Mouse (Mus musculus): ENCODE results near the gene Mbd6. TPM values are rescaled to one million over a fixed set of nuclear protein-coding genes. Genes with fewer than 3 reads are reported as not detected.
A peak's percentile ranks its signal among the peaks of the same experiment; 100 is the strongest.

Gene Mbd6
- polyA plus RNA-seq, 1 experiment from 2014 or later, result 20.6 TPM

DNA sequence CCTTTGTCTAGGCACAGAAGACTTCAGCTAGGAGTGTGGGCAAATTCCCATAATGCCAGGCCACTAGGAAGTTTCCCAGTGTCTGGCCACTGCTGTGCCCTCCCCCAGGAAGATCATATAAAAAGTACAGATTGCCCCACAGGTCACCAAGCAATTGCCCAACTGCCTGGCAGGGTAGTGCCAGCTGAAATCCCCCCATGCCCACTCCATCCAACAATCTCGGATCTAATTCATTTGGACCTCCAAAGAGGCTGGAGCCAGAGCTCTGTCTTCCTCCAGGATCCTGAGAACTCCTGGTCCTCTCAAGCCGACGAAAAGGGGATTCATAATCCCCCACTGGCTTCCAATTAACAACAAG lies 903 bp downstream of the Mbd6 start:
- H3K27ac ChIP-seq (ENCODE audit: low read depth), result peak overlapping the region; percentile 97
- ATAC-seq (replicated peaks; ENCODE audit: low FRiP score, low TSS enrichment, low read depth), result no peak
- peak overlapping the region; percentile 77 for H3K9ac ChIP-seq (ENCODE audit: low read length)
- no peak for DNase-seq (ENCODE audit: low spot score)
- peaks cover 42% of the 10 kb centered on the region for H3K36me3 ChIP-seq (ENCODE audit: control insufficient read depth, insufficient read depth, low read length)
- H3K4me3 ChIP-seq (ENCODE audit: low read depth, low read length), result peak overlapping the region; percentile 78
- no peaks in the 10 kb centered on the region for H3K27me3 ChIP-seq (replicated peaks; ENCODE audit: control insufficient read depth, insufficient read depth, low read length)
- H3K9me3 ChIP-seq (ENCODE audit: control insufficient read depth, low read length), result no peaks in the 10 kb centered on the region
- H3K4me2 ChIP-seq (ENCODE audit: low read length), result peak overlapping the region; percentile 91
- 2% methylated on average over 3 of the region's 3 CpGs for whole genome bisulfite sequencing
- peaks cover 39% of the 10 kb centered on the region for H3K4me1 ChIP-seq (replicated peaks; ENCODE audit: control insufficient read depth, insufficient read depth, low read length)

DNA sequence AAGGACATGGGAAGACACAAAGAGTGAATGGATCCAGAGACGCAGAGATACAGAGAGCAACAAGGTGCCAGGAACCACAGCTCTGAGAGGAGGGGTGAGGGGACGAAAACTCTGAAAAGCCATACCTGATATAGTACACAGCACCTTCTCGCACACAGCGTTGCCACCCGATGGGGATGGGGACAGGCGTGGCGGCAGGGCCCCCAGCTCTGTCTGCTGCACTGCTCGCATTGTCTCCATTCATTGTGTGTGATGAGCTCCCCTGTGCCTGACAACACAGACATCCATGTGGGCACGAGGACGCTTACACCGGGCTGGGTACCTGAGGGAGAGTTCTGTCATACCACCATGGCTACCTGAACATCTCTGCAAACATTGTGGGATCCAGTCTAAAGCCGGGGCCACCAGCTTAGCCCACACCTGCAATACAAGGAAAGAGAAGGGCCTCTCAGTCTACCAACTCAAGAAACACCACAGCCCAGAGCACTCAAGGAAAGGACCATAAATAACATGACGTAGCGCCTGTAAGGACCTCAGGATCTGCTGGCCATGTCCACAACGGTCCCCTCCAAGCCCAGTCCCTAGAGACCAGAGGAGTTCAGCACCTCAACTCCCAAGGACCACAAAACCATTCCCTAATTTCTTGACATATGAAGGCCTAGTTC lies 1.4 kb downstream of the Mbd6 start:
- ATAC-seq (replicated peaks; ENCODE audit: low FRiP score, low TSS enrichment, low read depth) (no peak), DNase-seq (ENCODE audit: low spot score) (no peak)
- Histone ChIP-seq H3K27me3 (replicated peaks; ENCODE audit: control insufficient read depth, insufficient read depth, low read length) (no peaks in the 10 kb centered on the region), H3K36me3 (ENCODE audit: control insufficient read depth, insufficient read depth, low read length) (peaks cover 47% of the 10 kb centered on the region), H3K4me2 (ENCODE audit: low read length) (peak overlapping the region; percentile 91), H3K4me3 (ENCODE audit: low read depth, low read length) (peak overlapping the region; percentile 78), H3K9me3 (ENCODE audit: control insufficient read depth, low read length) (no peaks in the 10 kb centered on the region), H3K9ac (ENCODE audit: low read length) (peak overlapping the region; percentile 77), H3K27ac (ENCODE audit: low read depth) (peak overlapping the region; percentile 97), H3K4me1 (replicated peaks; ENCODE audit: control insufficient read depth, insufficient read depth, low read length) (peaks cover 35% of the 10 kb centered on the region)
- WGBS, result 54% methylated on average over 15 of the region's 15 CpGs

GRCm38 (mm10) chr10:127286730-127287129 lies 2.1 kb downstream of the Mbd6 start:
- Histone ChIP-seq H3K27me3 (replicated peaks; ENCODE audit: control insufficient read depth, insufficient read depth, low read length) (no peaks in the 10 kb centered on the region), H3K4me2 (ENCODE audit: low read length) (peak overlapping the region; percentile 91), H3K4me1 (replicated peaks; ENCODE audit: control insufficient read depth, insufficient read depth, low read length) (peaks cover 29% of the 10 kb centered on the region), H3K9me3 (ENCODE audit: control insufficient read depth, low read length) (no peaks in the 10 kb centered on the region), H3K4me3 (ENCODE audit: low read depth, low read length) (peak overlapping the region; percentile 78; the same call in 1 of the 2 replicates), H3K9ac (ENCODE audit: low read length) (no peak overlapping the region), H3K36me3 (ENCODE audit: control insufficient read depth, insufficient read depth, low read length) (peaks cover 54% of the 10 kb centered on the region), H3K27ac (ENCODE audit: low read depth) (no peak overlapping the region)
- WGBS, result 54% methylated on average over 7 of the region's 7 CpGs
- ATAC-seq (replicated peaks; ENCODE audit: low FRiP score, low TSS enrichment, low read depth), result no peak
- no peak for DNase-seq (ENCODE audit: low spot score)

DNA sequence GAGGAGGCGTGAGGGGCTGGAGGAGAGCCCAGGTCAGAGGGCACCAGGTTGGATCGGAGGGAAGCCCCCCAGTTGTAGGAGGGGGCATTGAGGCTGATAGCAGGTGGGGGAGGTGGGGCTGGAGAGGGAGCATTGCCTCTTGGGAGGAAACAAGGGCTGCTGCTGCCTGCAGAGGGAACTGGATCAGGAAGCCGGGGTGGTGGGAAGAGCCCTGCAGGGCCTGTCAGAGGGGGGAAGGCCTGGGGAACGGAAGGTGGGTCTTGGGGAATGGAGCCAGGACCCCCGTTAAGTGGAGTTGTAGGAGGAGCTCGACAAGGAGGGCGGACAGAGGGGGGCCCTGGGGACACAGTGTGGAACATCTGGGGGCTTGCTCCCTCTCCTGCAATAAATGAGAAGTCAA lies 2.6 kb downstream of the Mbd6 start:
- Histone ChIP-seq H3K4me1 (replicated peaks; ENCODE audit: control insufficient read depth, insufficient read depth, low read length) (peaks cover 25% of the 10 kb centered on the region), H3K9me3 (ENCODE audit: control insufficient read depth, low read length) (no peaks in the 10 kb centered on the region), H3K4me3 (ENCODE audit: low read depth, low read length) (no peak overlapping the region), H3K36me3 (ENCODE audit: control insufficient read depth, insufficient read depth, low read length) (peaks cover 60% of the 10 kb centered on the region), H3K4me2 (ENCODE audit: low read length) (0 out of 2 replicates have a peak overlapping the region, but pooled peaks have one; percentile 91), H3K9ac (ENCODE audit: low read length) (no peak overlapping the region), H3K27ac (ENCODE audit: low read depth) (no peak overlapping the region), H3K27me3 (replicated peaks; ENCODE audit: control insufficient read depth, insufficient read depth, low read length) (no peaks in the 10 kb centered on the region)
- no peak for DNase-seq (ENCODE audit: low spot score)
- ATAC-seq (replicated peaks; ENCODE audit: low FRiP score, low TSS enrichment, low read depth), result no peak
- WGBS, result 85% methylated on average over 7 of the region's 7 CpGs

DNA sequence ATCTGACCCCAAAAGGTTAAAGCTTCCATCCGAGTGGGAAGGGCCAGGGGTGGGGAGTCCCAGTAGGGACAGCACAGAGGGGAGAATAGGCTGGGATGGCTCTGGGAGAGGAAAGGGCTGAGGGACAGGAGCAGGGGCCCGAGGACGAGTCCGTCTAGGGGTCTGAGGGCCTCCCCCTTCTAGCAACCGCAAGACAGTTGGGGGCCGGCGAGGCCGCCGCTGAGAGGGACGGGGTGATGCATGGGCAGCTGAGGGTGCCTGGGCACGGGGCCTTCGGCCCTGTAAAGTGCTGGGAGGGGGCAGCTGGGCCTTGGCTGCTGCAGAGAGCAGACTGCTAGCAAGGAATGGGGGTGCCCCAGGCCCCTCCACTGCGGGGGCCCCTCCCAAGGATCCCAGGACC lies 3.2 kb downstream of the Mbd6 start:
- Histone ChIP-seq H3K9me3 (ENCODE audit: control insufficient read depth, low read length) (no peaks in the 10 kb centered on the region), H3K4me2 (ENCODE audit: low read length) (no peak overlapping the region), H3K9ac (ENCODE audit: low read length) (no peak overlapping the region), H3K4me1 (replicated peaks; ENCODE audit: control insufficient read depth, insufficient read depth, low read length) (peaks cover 25% of the 10 kb centered on the region), H3K27ac (ENCODE audit: low read depth) (no peak overlapping the region), H3K27me3 (replicated peaks; ENCODE audit: control insufficient read depth, insufficient read depth, low read length) (no peaks in the 10 kb centered on the region), H3K4me3 (ENCODE audit: low read depth, low read length) (no peak overlapping the region), H3K36me3 (ENCODE audit: control insufficient read depth, insufficient read depth, low read length) (peaks cover 65% of the 10 kb centered on the region)
- ATAC-seq (replicated peaks; ENCODE audit: low FRiP score, low TSS enrichment, low read depth) (no peak), DNase-seq (ENCODE audit: low spot score) (no peak)
- WGBS, result 86% methylated on average over 13 of the region's 13 CpGs

DNA sequence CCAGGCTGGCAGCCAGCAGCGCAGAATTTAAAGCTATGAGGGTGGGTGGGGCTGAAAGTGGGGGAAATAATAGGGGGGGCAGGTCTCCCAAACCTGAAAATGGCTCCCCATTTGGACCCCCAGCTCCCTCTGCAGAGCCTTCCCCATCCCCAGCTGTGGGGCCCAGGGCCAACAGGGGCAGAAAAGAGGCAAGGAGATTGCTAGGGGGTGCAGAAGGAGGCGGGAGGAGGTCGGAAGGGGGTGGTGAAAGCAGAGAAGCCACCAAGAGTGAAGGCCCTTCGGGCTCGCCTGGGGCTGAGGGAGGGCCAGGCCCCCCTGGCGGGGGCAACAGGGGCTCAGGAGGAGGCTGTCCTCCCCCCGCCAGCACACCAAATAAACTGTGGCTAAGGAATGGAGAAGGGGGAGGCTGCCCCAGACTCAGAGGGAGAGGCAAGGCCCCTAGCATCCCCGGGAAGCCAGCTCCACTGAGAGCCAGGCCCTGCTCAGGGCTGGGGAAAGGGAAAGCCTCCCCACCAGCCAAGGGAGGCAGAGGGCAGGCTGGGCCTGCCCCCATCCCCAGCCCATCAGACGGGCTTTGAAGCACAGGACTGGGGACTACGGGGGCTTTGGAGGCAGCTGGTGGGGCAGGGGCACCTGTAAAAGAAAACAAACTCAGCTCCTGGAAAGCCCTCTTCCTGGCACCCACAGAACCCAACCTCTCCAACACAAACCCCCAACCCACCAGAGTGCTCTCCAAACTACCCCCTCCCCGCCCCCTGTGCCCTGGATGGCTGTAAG lies 3.9 kb downstream of the Mbd6 start:
- DNase-seq (ENCODE audit: low spot score) (no peak), ATAC-seq (replicated peaks; ENCODE audit: low FRiP score, low TSS enrichment, low read depth) (no peak)
- Histone ChIP-seq H3K9me3 (ENCODE audit: control insufficient read depth, low read length) (no peaks in the 10 kb centered on the region), H3K9ac (ENCODE audit: low read length) (no peak overlapping the region), H3K36me3 (ENCODE audit: control insufficient read depth, insufficient read depth, low read length) (peaks cover 68% of the 10 kb centered on the region), H3K4me3 (ENCODE audit: low read depth, low read length) (no peak overlapping the region), H3K27me3 (replicated peaks; ENCODE audit: control insufficient read depth, insufficient read depth, low read length) (no peaks in the 10 kb centered on the region), H3K4me1 (replicated peaks; ENCODE audit: control insufficient read depth, insufficient read depth, low read length) (peaks cover 25% of the 10 kb centered on the region), H3K4me2 (ENCODE audit: low read length) (no peak overlapping the region), H3K27ac (ENCODE audit: low read depth) (no peak overlapping the region)
- 79% methylated on average over 11 of the region's 11 CpGs for whole genome bisulfite sequencing

- Histone ChIP-seq H3K4me2 (ENCODE audit: low read length) (no peak overlapping the region), H3K27me3 (replicated peaks; ENCODE audit: control insufficient read depth, insufficient read depth, low read length) (no peaks in the 10 kb centered on the region), H3K4me3 (ENCODE audit: low read depth, low read length) (no peak overlapping the region), H3K36me3 (ENCODE audit: control insufficient read depth, insufficient read depth, low read length) (peaks cover 76% of the 10 kb centered on the region), H3K9me3 (ENCODE audit: control insufficient read depth, low read length) (no peaks in the 10 kb centered on the region), H3K9ac (ENCODE audit: low read length) (no peak overlapping the region), H3K4me1 (replicated peaks; ENCODE audit: control insufficient read depth, insufficient read depth, low read length) (peaks cover 20% of the 10 kb centered on the region), H3K27ac (ENCODE audit: low read depth) (0 out of 2 replicates have a peak overlapping the region, but pooled peaks have one; percentile 16)
- DNase-seq (ENCODE audit: low spot score) (no peak), ATAC-seq (replicated peaks; ENCODE audit: low FRiP score, low TSS enrichment, low read depth) (no peak)
- WGBS, result 93% methylated on average over 7 of the region's 7 CpGs
Observed at GRCm38 (mm10) chr10:127284105-127284622, 4.7 kb downstream of the Mbd6 start.

DNA sequence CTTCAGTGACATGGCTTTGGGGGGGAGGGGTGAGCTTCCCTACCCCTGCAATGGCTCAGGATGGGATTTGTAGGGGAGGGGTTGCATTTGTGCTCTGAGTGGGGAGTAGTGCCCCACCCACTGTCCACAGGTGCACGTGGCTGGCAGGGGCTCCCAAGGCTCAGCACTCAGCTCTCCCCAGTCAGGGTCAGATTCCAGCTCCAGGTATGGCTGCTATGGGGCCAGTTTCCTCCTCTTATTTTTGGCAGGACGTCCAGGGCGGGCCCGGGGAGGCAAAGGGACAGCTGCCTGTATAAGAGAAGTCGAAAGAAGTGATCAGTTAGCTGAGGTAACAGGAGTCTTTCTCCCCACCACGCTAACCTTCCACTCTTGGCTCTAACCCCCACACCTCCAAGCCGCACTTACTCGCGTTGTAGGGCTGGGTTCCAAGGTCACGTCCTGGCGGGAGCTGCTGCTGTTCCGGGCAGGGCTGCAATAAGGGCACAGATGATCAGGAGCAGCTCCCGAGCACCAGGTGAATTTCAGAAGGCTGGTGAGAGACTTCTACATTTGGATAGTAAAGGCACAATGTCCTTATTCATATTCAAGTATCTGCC lies 6.1 kb downstream of the Mbd6 start:
- H3K9ac ChIP-seq (ENCODE audit: low read length), result no peak overlapping the region

More for the DNA sequence above, 6.1 kb downstream of the Mbd6 start:
- peaks cover 89% of the 10 kb centered on the region for H3K36me3 ChIP-seq (ENCODE audit: control insufficient read depth, insufficient read depth, low read length)
- ATAC-seq (replicated peaks; ENCODE audit: low FRiP score, low TSS enrichment, low read depth), result no peak
- WGBS, result 73% methylated on average over 13 of the region's 13 CpGs
- no peaks in the 10 kb centered on the region for H3K9me3 ChIP-seq (ENCODE audit: control insufficient read depth, low read length)
- no peak overlapping the region for H3K27ac ChIP-seq (ENCODE audit: low read depth)
- no peak for DNase-seq (ENCODE audit: low spot score)
- no peak overlapping the region for H3K4me3 ChIP-seq (ENCODE audit: low read depth, low read length)
- H3K4me2 ChIP-seq (ENCODE audit: low read length), result no peak overlapping the region
- H3K27me3 ChIP-seq (replicated peaks; ENCODE audit: control insufficient read depth, insufficient read depth, low read length), result no peaks in the 10 kb centered on the region
- H3K4me1 ChIP-seq (replicated peaks; ENCODE audit: control insufficient read depth, insufficient read depth, low read length), result peaks cover 18% of the 10 kb centered on the region

All from intestine, embryonic 14.5 days (tissue).